Mouse (Mus musculus) left cerebral cortex, adult 6 months (tissue): ENCODE measurements around the gene R3hdml. TPM values are rescaled to one million over a fixed set of nuclear protein-coding genes. Genes with fewer than 3 reads are reported as not detected.

Experiments
- long read RNA-seq, 2 experiments: library from polyadenylated mRNA; unstranded; transcript quantifications; one replicate each; pipeline ENCODE4 v2.0.0; 2019 to 2020
- polyA plus RNA-seq: library from polyadenylated mRNA; unstranded; fragments of <200 nt; fragmentation: Nextera tagmentation; gene quantifications from 2 replicates; pipeline ENCODE4 v1.2.3, GENCODE M21; 2021

Gene R3hdml
- not detected in 2 replicates for polyA plus RNA-seq
- long read RNA-seq, experiment 1: 0 reads
- long read RNA-seq, experiment 2: 0 reads

DNA sequence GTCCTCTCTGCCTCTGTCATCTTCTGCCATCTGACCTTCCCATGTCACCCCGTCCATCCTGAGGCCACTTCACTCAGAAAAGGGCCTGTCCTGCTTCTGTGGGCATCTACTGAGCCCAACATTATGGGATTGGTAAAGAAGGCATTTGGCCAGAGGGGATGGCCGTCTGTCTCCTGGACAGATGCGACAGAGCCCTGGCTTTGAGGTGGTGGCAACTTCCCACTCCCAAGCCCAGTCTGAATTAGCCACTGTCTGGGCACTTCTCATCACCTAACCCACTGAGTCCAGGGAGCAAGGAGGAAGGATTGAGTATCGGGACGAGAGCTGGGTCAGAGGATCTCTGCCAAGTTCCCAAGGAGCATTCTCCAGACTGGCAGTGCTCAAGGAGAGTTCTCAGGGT lies at the start of gene R3hdml:
TSS of gene R3hdml (plus strand) at position 301 of the 400 bp plus-strand sequence.

DNA sequence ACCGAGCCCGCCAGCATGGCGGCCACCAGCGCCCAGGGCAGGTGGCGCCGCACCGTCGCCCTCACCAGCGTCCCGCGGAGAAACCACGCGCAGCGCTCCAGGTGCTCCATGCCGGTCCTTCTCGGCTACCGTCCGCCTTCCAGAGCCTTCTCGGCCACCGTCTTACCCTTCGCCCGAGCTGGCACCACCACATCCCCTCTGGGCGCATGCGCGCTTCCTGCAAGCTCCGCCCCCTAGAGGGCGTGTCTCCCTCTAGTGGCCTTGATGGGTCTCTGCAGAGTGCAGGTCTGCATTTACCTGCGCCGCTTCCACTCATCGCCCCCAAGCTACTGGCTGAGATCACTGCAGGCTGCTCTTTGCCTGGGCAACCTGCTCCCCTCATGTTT lies 19.7 kb upstream of the R3hdml start, which contains the start of gene Fitm2:
TSS of gene Fitm2 (minus strand) at position 164 of the 386 bp plus-strand sequence.

DNA sequence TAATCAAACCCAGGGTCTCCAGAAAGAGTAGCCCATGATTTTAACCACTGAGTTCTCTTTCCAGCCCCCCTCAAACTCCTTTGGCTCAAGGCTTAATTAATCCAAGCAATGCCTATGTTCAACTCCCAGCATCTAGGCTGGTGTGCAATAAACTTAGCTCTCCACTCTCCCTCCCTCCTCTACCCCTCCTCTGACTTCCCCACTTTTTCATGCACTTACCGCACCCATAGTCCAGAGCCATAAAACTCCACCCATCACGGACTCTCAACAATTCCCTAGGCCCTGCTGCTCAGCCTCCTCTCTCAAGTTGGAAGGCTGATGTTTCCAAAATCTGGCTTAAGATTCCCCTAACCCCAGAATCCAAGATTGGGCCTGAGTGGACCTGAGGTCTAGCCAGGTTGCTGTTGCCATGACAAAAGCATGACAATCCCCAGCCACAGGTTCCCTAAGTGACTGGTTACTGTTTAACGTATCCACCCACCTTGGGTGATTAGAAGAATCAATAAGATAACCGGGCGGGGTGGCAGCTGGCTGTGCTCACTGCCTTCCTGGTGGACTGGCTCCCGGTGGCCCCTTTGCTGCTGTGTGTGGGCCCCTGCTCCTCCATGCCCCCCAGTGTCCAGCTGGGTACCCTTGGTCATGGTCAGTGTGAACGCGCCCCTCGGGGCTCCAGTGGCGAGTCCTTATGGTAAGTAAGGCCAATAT lies 14.3 kb downstream of the R3hdml start, which contains the start of gene Hnf4a:
TSS of gene Hnf4a (plus strand) at position 509 of the 705 bp plus-strand sequence.

Other genes starting within 250 kb of the R3hdml start
- gene Jph2, start 94.3 kb upstream of the R3hdml start, polyA plus RNA-seq: 0.18 and 0.23 TPM in 2 replicates
- 29.6 and 38.1 TPM in 2 replicates for gene Oser1, start 67.6 kb upstream of the R3hdml start, polyA plus RNA-seq
- gene Gdap1l1, start 53.8 kb upstream of the R3hdml start, polyA plus RNA-seq: 81.2 and 95.8 TPM in 2 replicates
- gene Fitm2, start 19.7 kb upstream of the R3hdml start, polyA plus RNA-seq: 7.7 and 8.3 TPM in 2 replicates
- not detected in 2 replicates for gene Hnf4a, start 14.5 kb downstream of the R3hdml start, polyA plus RNA-seq
- 32.5 and 36.4 TPM in 2 replicates for gene Ttpal, start 110.0 kb downstream of the R3hdml start, polyA plus RNA-seq
- gene Serinc3, start 152.8 kb downstream of the R3hdml start, polyA plus RNA-seq: 31.1 and 48.0 TPM in 2 replicates
- 258 and 346 TPM in 2 replicates for gene Pkig, start 166.1 kb downstream of the R3hdml start, polyA plus RNA-seq